Mouse (Mus musculus) midbrain, embryonic 14.5 days (tissue): ENCODE data around the gene Arhgap42. TPM values are rescaled to one million over a fixed set of nuclear protein-coding genes. Genes with fewer than 3 reads are reported as not detected.

Experiments
- ATAC-seq: fragments of 200-750 bp; cut with Nextera tagmentation; 2 replicates; pipeline ENCODE4 v1.8.0; 2017; ENCODE audit warnings: moderate number of reproducible peaks, moderate library complexity; ENCODE audit not compliant: low FRiP score, low TSS enrichment
- DNase-seq: peaks from one replicate; pipeline ENCODE4 v3.0.0-alpha.2; 2015
- H3K27ac ChIP-seq: fragments of 300-500 bp; sonication (generic); replicated peaks from 2 replicates; pipeline ENCODE4 v1.5.1; 2014; ENCODE audit warnings: mild to moderate bottlenecking, low read depth, low read length, moderate library complexity
- H3K27me3 ChIP-seq: fragments of 300-500 bp; sonication (generic); 2 replicates; pipeline ENCODE4 v1.6.1; 2014; ENCODE audit warnings: low read length, control low read depth, mixed read lengths; ENCODE audit not compliant: control insufficient read depth, insufficient read depth
- H3K36me3 ChIP-seq: fragments of 300-500 bp; sonication (generic); 2 replicates; pipeline ENCODE4 v1.6.1; 2014; ENCODE audit warnings: low read length, control low read depth; ENCODE audit not compliant: control insufficient read depth, insufficient read depth
- H3K4me1 ChIP-seq: fragments of 300-500 bp; sonication (generic); 2 replicates; pipeline ENCODE4 v1.6.1; 2014; ENCODE audit warnings: mild to moderate bottlenecking, antibody characterized with exemption, low read length, control low read depth; ENCODE audit not compliant: control insufficient read depth, insufficient read depth
- H3K4me2 ChIP-seq: fragments of 300-500 bp; sonication (generic); 2 replicates; pipeline ENCODE4 v1.6.1; 2014; ENCODE audit warnings: mild to moderate bottlenecking, low read length, moderate library complexity
- H3K4me3 ChIP-seq: fragments of 300-500 bp; sonication (generic); replicated peaks from 2 replicates; pipeline ENCODE4 v1.5.1; 2014; ENCODE audit warnings: low read depth, low read length
- H3K9ac ChIP-seq: fragments of 300-500 bp; sonication (generic); replicated peaks from 2 replicates; pipeline ENCODE4 v1.6.1; 2014; ENCODE audit warnings: mild to moderate bottlenecking, low read length, moderate library complexity
- H3K9me3 ChIP-seq: fragments of 300-500 bp; sonication (generic); 2 replicates; pipeline ENCODE4 v1.6.1; 2016; ENCODE audit warnings: low read length, control low read depth, mixed read lengths; ENCODE audit not compliant: control insufficient read depth
- WGBS: fragments of 180-500 bp; shearing (Covaris S2); extraction: QIAGEN DNeasy Blood & Tissue Kit; methylation state at CpG from one replicate; pipeline ENCODE4 v1.1.7; 2014; 5-methylcytosine and 5-hydroxymethylcytosine counted together
- polyA plus RNA-seq: library from polyadenylated mRNA; unstranded; fragments of >200 nt; fragmentation: Nextera tagmentation; extraction: Ambion mirVana; gene quantifications from 2 replicates; pipeline ENCODE4 v1.2.1, GENCODE M21; 2014

The Arhgap42 gene
- polyA plus RNA-seq, 1 experiment from 2014 or later = 16.8 TPM

- no peaks in the 10 kb centered on the region for H3K9me3 ChIP-seq
- H3K27ac ChIP-seq = no peak overlapping the region
- DNase-seq (no peak), ATAC-seq (no peak)
- H3K36me3 ChIP-seq = no peaks in the 10 kb centered on the region
- 88% methylated on average over 1 of the region's 1 CpGs for WGBS
- H3K4me3 ChIP-seq = no peak overlapping the region
- H3K4me2 ChIP-seq = no peak overlapping the region
- no peaks in the 10 kb centered on the region for H3K4me1 ChIP-seq
- no peaks in the 10 kb centered on the region for H3K27me3 ChIP-seq
- no peak overlapping the region for H3K9ac ChIP-seq
Observed at GRCm38 (mm10) chr9:9173091-9173490, 65.8 kb downstream of the Arhgap42 start.

- H3K27me3 ChIP-seq = no peaks in the 10 kb centered on the region
- no peak overlapping the region for H3K4me2 ChIP-seq
- 75% methylated on average over 5 of the region's 5 CpGs for WGBS
- H3K9ac ChIP-seq = no peak overlapping the region
- H3K36me3 ChIP-seq = no peaks in the 10 kb centered on the region
- no peak for ATAC-seq
- no peaks in the 10 kb centered on the region for H3K4me1 ChIP-seq
- H3K9me3 ChIP-seq = no peaks in the 10 kb centered on the region
- DNase-seq = no peak
- H3K4me3 ChIP-seq = no peak overlapping the region
- H3K27ac ChIP-seq = no peak overlapping the region
Observed at GRCm38 (mm10) chr9:9171146-9171816, 67.6 kb downstream of the Arhgap42 start.

- no peaks in the 10 kb centered on the region for H3K36me3 ChIP-seq
- DNase-seq = no peak
- 93% methylated on average over 4 of the region's 4 CpGs for WGBS
- no peaks in the 10 kb centered on the region for H3K9me3 ChIP-seq
- H3K27ac ChIP-seq = no peak overlapping the region
- no peak overlapping the region for H3K4me3 ChIP-seq
- no peak overlapping the region for H3K4me2 ChIP-seq
- H3K27me3 ChIP-seq = no peaks in the 10 kb centered on the region
- ATAC-seq = no peak
- no peaks in the 10 kb centered on the region for H3K4me1 ChIP-seq
- no peak overlapping the region for H3K9ac ChIP-seq
Observed at GRCm38 (mm10) chr9:9165641-9166063, 73.2 kb downstream of the Arhgap42 start.

GRCm38 (mm10) chr9:9160736-9161135 lies 78.2 kb downstream of the Arhgap42 start:
- Histone ChIP-seq H3K36me3 (no peaks in the 10 kb centered on the region), H3K4me1 (no peaks in the 10 kb centered on the region), H3K9ac (no peak overlapping the region), H3K4me2 (no peak overlapping the region), H3K9me3 (no peaks in the 10 kb centered on the region), H3K27ac (no peak overlapping the region), H3K27me3 (no peaks in the 10 kb centered on the region), H3K4me3 (no peak overlapping the region)
- 56% methylated on average over 3 of the region's 3 CpGs for WGBS
- DNase-seq = no peak
- no peak for ATAC-seq

GRCm38 (mm10) chr9:9158241-9158640 lies 80.7 kb downstream of the Arhgap42 start:
- Histone ChIP-seq H3K4me3 (no peak overlapping the region), H3K4me2 (no peak overlapping the region), H3K9ac (no peak overlapping the region), H3K9me3 (no peaks in the 10 kb centered on the region), H3K36me3 (no peaks in the 10 kb centered on the region), H3K27me3 (no peaks in the 10 kb centered on the region), H3K27ac (no peak overlapping the region), H3K4me1 (no peaks in the 10 kb centered on the region)
- WGBS = 86% methylated on average over 3 of the region's 3 CpGs
- DNase-seq (no peak), ATAC-seq (no peak)

GRCm38 (mm10) chr9:9157425-9157824 lies 81.5 kb downstream of the Arhgap42 start:
- Histone ChIP-seq H3K4me1 (no peaks in the 10 kb centered on the region), H3K4me3 (no peak overlapping the region), H3K9ac (no peak overlapping the region), H3K27me3 (no peaks in the 10 kb centered on the region), H3K27ac (no peak overlapping the region), H3K9me3 (no peaks in the 10 kb centered on the region), H3K36me3 (no peaks in the 10 kb centered on the region), H3K4me2 (no peak overlapping the region)
- ATAC-seq (no peak), DNase-seq (no peak)
- 77% methylated on average over 2 of the region's 2 CpGs for WGBS

GRCm38 (mm10) chr9:9154636-9155035 lies 84.3 kb downstream of the Arhgap42 start:
- ATAC-seq (no peak), DNase-seq (no peak)
- H3K4me3 ChIP-seq = no peak overlapping the region
- no peaks in the 10 kb centered on the region for H3K9me3 ChIP-seq
- H3K36me3 ChIP-seq = no peaks in the 10 kb centered on the region
- no peaks in the 10 kb centered on the region for H3K4me1 ChIP-seq
- no peak overlapping the region for H3K9ac ChIP-seq
- WGBS = 90% methylated on average over 3 of the region's 3 CpGs
- no peaks in the 10 kb centered on the region for H3K27me3 ChIP-seq
- no peak overlapping the region for H3K4me2 ChIP-seq
- no peak overlapping the region for H3K27ac ChIP-seq

- ATAC-seq = no peak
- no peaks in the 10 kb centered on the region for H3K27me3 ChIP-seq
- H3K4me3 ChIP-seq = no peak overlapping the region
- no peaks in the 10 kb centered on the region for H3K4me1 ChIP-seq
- H3K4me2 ChIP-seq = no peak overlapping the region
- no peak overlapping the region for H3K27ac ChIP-seq
- 91% methylated on average over 7 of the region's 7 CpGs for WGBS
- no peaks in the 10 kb centered on the region for H3K9me3 ChIP-seq
- no peaks in the 10 kb centered on the region for H3K36me3 ChIP-seq
- no peak for DNase-seq
- H3K9ac ChIP-seq = no peak overlapping the region
Observed at GRCm38 (mm10) chr9:9144301-9145121, 94.4 kb downstream of the Arhgap42 start.

GRCm38 (mm10) chr9:9143102-9143501 lies 95.8 kb downstream of the Arhgap42 start:
- DNase-seq = no peak
- Histone ChIP-seq H3K4me2 (no peak overlapping the region), H3K4me1 (no peaks in the 10 kb centered on the region), H3K36me3 (no peaks in the 10 kb centered on the region), H3K4me3 (no peak overlapping the region), H3K9ac (no peak overlapping the region), H3K27ac (no peak overlapping the region), H3K9me3 (no peaks in the 10 kb centered on the region), H3K27me3 (no peaks in the 10 kb centered on the region)
- 67% methylated on average over 5 of the region's 5 CpGs for WGBS
- ATAC-seq = no peak
